ENCODE assay signal across 24 mouse cellular contexts in genomic region chr6:28191935-28192334, GRCm38 (mm10). TPM values are rescaled to one million over a fixed set of nuclear protein-coding genes. Genes with fewer than 3 reads are reported as not detected.
A peak's percentile ranks its signal among the peaks of the same experiment; 100 is the strongest.
DNase-seq lines count a peak whose midpoint lies in the region; ATAC-seq and TF ChIP-seq lines count a peak whose summit lies in the region.
"Had no signal": no experiment of that assay in that cellular context is flagged by ENCODE, and none has a peak within 500 bp of the region (broad histone marks: within the 10 kb centered on the region; RNA-seq: fewer than 3 reads in every experiment).

No protein-coding gene starts in this region.

- no peak overlapping the region for H3K9ac ChIP-seq in CH12.LX (ENCODE audit: insufficient read depth, low read depth)
- no peak overlapping the region for H3K9ac ChIP-seq in forebrain, postnatal 0 days

- no peak for TF ChIP-seq CTCF in CH12.LX (conservative IDR thresholded peaks at IDR 0.05 in 1 of 2, IDR thresholded peaks at IDR 0.05 in 1 of 2; ENCODE audit: low read depth in 2 of 2, low read length in 2 of 2)
- TF ChIP-seq CTCF in forebrain, postnatal 0 days (IDR thresholded peaks at IDR 0.05; ENCODE audit: low read depth), result no peak

- H3K4me2 ChIP-seq in CH12.LX (ENCODE audit: insufficient read depth, low read depth, poor library complexity, severe bottlenecking), result no peak overlapping the region
- no peak overlapping the region for H3K4me2 ChIP-seq in forebrain, postnatal 0 days (ENCODE audit: low read depth)

- no peak overlapping the region for H3K27ac ChIP-seq in CH12.LX (ENCODE audit: insufficient read depth, low read depth)
- H3K27ac ChIP-seq in forebrain, postnatal 0 days (ENCODE audit: low read depth, low read length), result no peak overlapping the region

- H3K36me3 ChIP-seq in CH12.LX (replicated peaks in 1 of 2; ENCODE audit: control insufficient read depth in 1 of 2, insufficient read depth in 1 of 2, low read length in 1 of 2), result no peaks in the 10 kb centered on the region
- H3K36me3 ChIP-seq in forebrain, postnatal 0 days (ENCODE audit: insufficient read depth), result no peaks in the 10 kb centered on the region
- H3K36me3 ChIP-seq: G1E had no signal

- no peak for ATAC-seq in forebrain, postnatal 0 days
- ATAC-seq: activated CD4-positive, CD25-positive, alpha-beta regulatory T cell, adult 4 months; CD4-positive, CD25-positive, alpha-beta regulatory T cell, adult 4 months; Patski had no signal

- no peaks in the 10 kb centered on the region for H3K27me3 ChIP-seq in CH12.LX (replicated peaks)
- no peaks in the 10 kb centered on the region for H3K27me3 ChIP-seq in forebrain, postnatal 0 days (ENCODE audit: insufficient read depth, low read length)
- H3K27me3 ChIP-seq: Patski had no signal

- dilution Hi-C loops in CH12.LX (cut with MboI; ENCODE audit: extremely low pct_ligation_motif_present, extremely low pct_unique_long_range_greater_than_20kb, low sequenced_read_pairs), result no loop called here

- no peaks in the 10 kb centered on the region for H3K79me2 ChIP-seq in CH12.LX (replicated peaks; ENCODE audit: control insufficient read depth, extremely low read depth, insufficient read depth, poor library complexity, severe bottlenecking)

- TF ChIP-seq POLR2A in CH12.LX (IDR thresholded peaks at IDR 0.05; ENCODE audit: low read depth, low read length), result no peak

- TF ChIP-seq RAD21 in CH12.LX (IDR thresholded peaks at IDR 0.05; ENCODE audit: low read depth, low read length), result no peak

- H3K4me1 ChIP-seq in CH12.LX (ENCODE audit: control insufficient read depth in 1 of 2, insufficient read depth in 2 of 2), result no peaks in the 10 kb centered on the region
- H3K4me1 ChIP-seq in forebrain, postnatal 0 days (ENCODE audit: insufficient read depth), result no peaks in the 10 kb centered on the region

- H3K4me3 ChIP-seq in CH12.LX (replicated peaks in 1 of 3; ENCODE audit: low read depth in 2 of 3, low read length in 2 of 3, poor library complexity in 1 of 3), result no peak overlapping the region
- H3K4me3 ChIP-seq in forebrain, postnatal 0 days (ENCODE audit: low read depth, low read length), result no peak overlapping the region

- TF ChIP-seq EP300 in CH12.LX (IDR thresholded peaks at IDR 0.05; ENCODE audit: low read length), result peak; percentile 68

- intact Hi-C loops in gastrocnemius, postnatal 14 days (cut with DNase I; ENCODE audit: low total_unique reads), result no loop called here

- in situ Hi-C loops in CH12.LX (cut with MboI; ENCODE audit: low pct_ligation_motif_present, low pct_unique_long_range_greater_than_20kb, low sequenced_read_pairs), result no loop called here

- WGBS in forebrain, postnatal 0 days, result 90% methylated on average over 2 of the region's 2 CpGs

- peak; percentile 39 for DNase-seq in 3T3-L1 (ENCODE audit: low read depth, low spot score)
- peak; percentile 55 for DNase-seq in CH12.LX (ENCODE audit: extremely low read depth)
- DNase-seq in brain, adult 2 months (ENCODE audit: low read depth, low spot score), result peak; percentile 21
- no peak for DNase-seq in gastrocnemius, postnatal 14 days
- DNase-seq in left cerebral cortex, adult 8-10 months (ENCODE audit: low spot score in 2 of 2), result no peak
- DNase-seq in forebrain, postnatal 0 days, result no peak
- DNase-seq: adrenal gland, adult 2 months; adrenal gland, adult 8-10 months; adrenal gland, postnatal 10 days; adrenal gland, postnatal 14 days; adrenal gland, postnatal 25 days; adrenal gland, postnatal 36 days; B cell, adult 2 months; cerebellum, adult 11 months; cerebellum, adult 11-12 months; cerebellum, adult 18-20 months; cerebellum, adult 2 months; cerebellum, adult 8-10 months; cerebellum, adult 9-10 months had no signal

- H3K9me3 ChIP-seq in CH12.LX (replicated peaks; ENCODE audit: low read length), result no peaks in the 10 kb centered on the region
- no peaks in the 10 kb centered on the region for H3K9me3 ChIP-seq in forebrain, postnatal 0 days (ENCODE audit: low read length)
- H3K9me3 ChIP-seq: G1E had no signal

TF ChIP-seq in CH12.LX, 34 proteins besides CTCF, POLR2A, EP300 and RAD21:
- TF ChIP-seq USF1 (IDR thresholded peaks at IDR 0.05; ENCODE audit: low read depth, low read length) (no peak), MYC (IDR thresholded peaks at IDR 0.05; ENCODE audit: low read depth, low read length) (no peak), RCOR1 (conservative IDR thresholded peaks at IDR 0.05; ENCODE audit: low read depth, low read length) (no peak), USF2 (conservative IDR thresholded peaks at IDR 0.05; ENCODE audit: low read depth, low read length) (no peak), IRF4 (IDR thresholded peaks at IDR 0.05; ENCODE audit: low read depth, low read length) (peak; percentile 70; the same call in 1 of the 2 replicates), NELFE (IDR thresholded peaks at IDR 0.05; ENCODE audit: low read depth, low read length) (no peak), GABPA (IDR thresholded peaks at IDR 0.05; ENCODE audit: insufficient replicate concordance, low read depth, low read length) (no peak), JUND (conservative IDR thresholded peaks at IDR 0.05; ENCODE audit: low read depth, low read length) (peak; percentile 81), ZMIZ1 (IDR thresholded peaks at IDR 0.05; ENCODE audit: low read depth, low read length) (no peak), ELF1 (IDR thresholded peaks at IDR 0.05; ENCODE audit: low read depth, low read length) (no peak), UBTF (IDR thresholded peaks at IDR 0.05; ENCODE audit: low read depth, low read length) (no peak), SMC3 (IDR thresholded peaks at IDR 0.05; ENCODE audit: low read depth, low read length) (no peak), JUN (IDR thresholded peaks at IDR 0.05; ENCODE audit: insufficient read depth, low read depth, low read length) (peak; percentile 69), ZNF384 (IDR thresholded peaks at IDR 0.05; ENCODE audit: low read depth, low read length) (no peak; the same call in 1 of the 2 replicates), MAZ (IDR thresholded peaks at IDR 0.05; ENCODE audit: low read depth, low read length) (no peak), BHLHE40 (IDR thresholded peaks at IDR 0.05; ENCODE audit: low read depth, low read length) (peak; percentile 33; the same call in 1 of the 2 replicates), SIN3A (IDR thresholded peaks at IDR 0.05; ENCODE audit: low read length) (no peak), MEF2A (IDR thresholded peaks at IDR 0.05; ENCODE audit: borderline replicate concordance, low read depth, low read length) (peak; percentile 56; the same call in 1 of the 2 replicates), ETS1 (conservative IDR thresholded peaks at IDR 0.05; ENCODE audit: low read depth, low read length) (peak; percentile 57; the same call in 1 of the 2 replicates), MXI1 (IDR thresholded peaks at IDR 0.05; ENCODE audit: low read depth, low read length) (no peak)

RNA-seq across cellular contexts. Expression of gene Grm8, which starts 57.0 kb away (rescaled TPM):
- 0.08 and 0.25 TPM in 2 replicates for total RNA-seq in CH12.LX (2012; rRNA removed)
- 0.70 and 0.72 TPM in 2 replicates for total RNA-seq in CH12.LX (2014; rRNA removed)
- polyA plus RNA-seq in CH12.LX (2012; ENCODE audit: insufficient read length, low read depth), result 0.21 and 0.27 TPM in 2 replicates
- under 1 TPM; 0.21 to 0.38 TPM for total RNA-seq in gastrocnemius, postnatal 14 days (2021)
- 10 to 100 TPM; 21.3 to 30.1 (median 25.8) TPM for total RNA-seq in left cerebral cortex, adult 8-10 months (2022)
- 9.8 and 11.4 TPM in 2 replicates for total RNA-seq in forebrain, postnatal 0 days (2014; rRNA removed)
- polyA plus RNA-seq in forebrain, postnatal 0 days (2015; fragmentation: Nextera tagmentation; extraction: Ambion mirVana), result 3.5 and 8.0 TPM in 2 replicates
- polyA plus RNA-seq: C2C12, G1E, Patski had no signal

Comparison
In these comparisons a context has a peak if more than half of its experiments do, and no peak if none do; other contexts are left out.
1. DNase-seq: peak in 3T3-L1 (single experiment), CH12.LX (single experiment) and brain, adult 2 months (single experiment); none in gastrocnemius, postnatal 14 days (single experiment), left cerebral cortex, adult 8-10 months (0 of 2) and forebrain, postnatal 0 days (single experiment).